Mouse (Mus musculus) testis, adult 2 months (tissue): Measurements from ENCODE around the gene Itpr3. TPM values are rescaled to one million over a fixed set of nuclear protein-coding genes. Genes with fewer than 3 reads are reported as not detected.

ENCODE experiments used
- H3K27ac ChIP-seq: fragments of 200-500 bp; 2 replicates; pipeline ENCODE4 v1.5.1; 2012; ENCODE audit warnings: low read depth, low read length; ENCODE audit not compliant: control insufficient read depth, insufficient read depth
- H3K27me3 ChIP-seq: fragments of 200-500 bp; 2 replicates; pipeline ENCODE4 v1.6.1; 2012; ENCODE audit warnings: mild to moderate bottlenecking, low read length, moderate library complexity; ENCODE audit not compliant: control insufficient read depth, insufficient read depth
- H3K36me3 ChIP-seq: fragments of 200-500 bp; 2 replicates; pipeline ENCODE4 v1.6.1; 2012; ENCODE audit warnings: mild to moderate bottlenecking, low read length; ENCODE audit not compliant: control insufficient read depth, insufficient read depth
- H3K4me1 ChIP-seq: fragments of 200-500 bp; 2 replicates; pipeline ENCODE4 v1.6.1; 2012; ENCODE audit warnings: low read length; ENCODE audit not compliant: control insufficient read depth, insufficient read depth
- H3K4me3 ChIP-seq: fragments of 200-500 bp; 2 replicates; pipeline ENCODE4 v1.5.1; 2012; ENCODE audit warnings: low read depth, mild to moderate bottlenecking, low read length, moderate library complexity, mixed read lengths; ENCODE audit not compliant: control insufficient read depth
- CTCF ChIP-seq: fragments of 200-500 bp; IDR thresholded peaks from 2 replicates; pipeline ENCODE4 v1.5.1; 2012; ENCODE audit warnings: low read depth, mild to moderate bottlenecking, inconsistent platforms, low read length, moderate library complexity; ENCODE audit not compliant: control insufficient read depth, insufficient read depth, insufficient replicate concordance
- POLR2A ChIP-seq: fragments of 200-500 bp; IDR thresholded peaks from 2 replicates; pipeline ENCODE4 v1.6.1; 2012; ENCODE audit warnings: low read depth, mild to moderate bottlenecking, inconsistent platforms, low read length, moderate library complexity; ENCODE audit not compliant: control insufficient read depth
- polyA plus RNA-seq: library from polyadenylated mRNA; depleted of rRNA; stranded (reverse); fragments of >200 nt; gene quantifications from 2 replicates; pipeline ENCODE4 v1.2.3, GENCODE M21; 2012; rRNA removed

The Itpr3 gene
- polyA plus RNA-seq, 1 experiment = 32.7 TPM

- Histone ChIP-seq H3K27me3 (no peaks in the 10 kb centered on the region), H3K4me1 (no peaks in the 10 kb centered on the region), H3K27ac (no peak overlapping the region), H3K4me3 (no peak overlapping the region), H3K36me3 (no peaks in the 10 kb centered on the region)
- TF ChIP-seq POLR2A (no peak), CTCF (no peak)
These were observed 111.5 kb downstream of the Itpr3 start for GRCm38 (mm10) chr17:27168569-27168968.

- TF ChIP-seq CTCF (no peak), POLR2A (no peak)
- Histone ChIP-seq H3K4me1 (no peaks in the 10 kb centered on the region), H3K4me3 (no peak overlapping the region)
These were observed 113.0 kb downstream of the Itpr3 start for GRCm38 (mm10) chr17:27169952-27170695.

GRCm38 (mm10) chr17:27171121-27171520 is 114.0 kb downstream of the Itpr3 start:
- H3K27me3 ChIP-seq = no peaks in the 10 kb centered on the region
- H3K36me3 ChIP-seq = no peaks in the 10 kb centered on the region
- H3K4me1 ChIP-seq = no peaks in the 10 kb centered on the region
- H3K27ac ChIP-seq = no peak overlapping the region
- TF ChIP-seq POLR2A = no peak
- TF ChIP-seq CTCF = no peak
- H3K4me3 ChIP-seq = no peak overlapping the region

More at GRCm38 (mm10) chr17:27169952-27170695, 113.0 kb downstream of the Itpr3 start:
- no peak overlapping the region for H3K27ac ChIP-seq
- no peaks in the 10 kb centered on the region for H3K27me3 ChIP-seq
- no peaks in the 10 kb centered on the region for H3K36me3 ChIP-seq

Other genes with a start within 250 kb of the Itpr3 start
- gene Nkx2-5, start 212.3 kb upstream of the Itpr3 start, polyA plus RNA-seq = not detected in 2 replicates
- gene Kifc5b, start 140.2 kb upstream of the Itpr3 start, polyA plus RNA-seq = 6.5 TPM in 2 replicates
- 132 and 136 TPM in 2 replicates for gene Phf1, start 124.3 kb upstream of the Itpr3 start, polyA plus RNA-seq
- gene Cuta, start 117.7 kb upstream of the Itpr3 start, polyA plus RNA-seq = 24.0 and 30.9 TPM in 2 replicates
- gene Syngap1, start 116.1 kb upstream of the Itpr3 start, polyA plus RNA-seq = 109 and 113 TPM in 2 replicates
- gene Zbtb9, start 84.1 kb upstream of the Itpr3 start, polyA plus RNA-seq = 9.8 and 11.9 TPM in 2 replicates
- 14.3 and 18.3 TPM in 2 replicates for gene Bak1, start 28.3 kb upstream of the Itpr3 start, polyA plus RNA-seq
- gene Uqcc2, start 76.6 kb downstream of the Itpr3 start, polyA plus RNA-seq = 1,024 and 1,028 TPM in 2 replicates
- 0.05 and 0.06 TPM in 2 replicates for gene Ip6k3, start 110.5 kb downstream of the Itpr3 start, polyA plus RNA-seq
- 40.5 and 46.0 TPM in 2 replicates for gene Lemd2, start 147.2 kb downstream of the Itpr3 start, polyA plus RNA-seq